Mouse (Mus musculus): ENCODE data around the gene Golt1b.
"Not testable (repeated sequence)": the region's sequence is repeated elsewhere in the genome, so short reads cannot be mapped to it uniquely, and the experiment has no call there.

Gene Golt1b

DNA sequence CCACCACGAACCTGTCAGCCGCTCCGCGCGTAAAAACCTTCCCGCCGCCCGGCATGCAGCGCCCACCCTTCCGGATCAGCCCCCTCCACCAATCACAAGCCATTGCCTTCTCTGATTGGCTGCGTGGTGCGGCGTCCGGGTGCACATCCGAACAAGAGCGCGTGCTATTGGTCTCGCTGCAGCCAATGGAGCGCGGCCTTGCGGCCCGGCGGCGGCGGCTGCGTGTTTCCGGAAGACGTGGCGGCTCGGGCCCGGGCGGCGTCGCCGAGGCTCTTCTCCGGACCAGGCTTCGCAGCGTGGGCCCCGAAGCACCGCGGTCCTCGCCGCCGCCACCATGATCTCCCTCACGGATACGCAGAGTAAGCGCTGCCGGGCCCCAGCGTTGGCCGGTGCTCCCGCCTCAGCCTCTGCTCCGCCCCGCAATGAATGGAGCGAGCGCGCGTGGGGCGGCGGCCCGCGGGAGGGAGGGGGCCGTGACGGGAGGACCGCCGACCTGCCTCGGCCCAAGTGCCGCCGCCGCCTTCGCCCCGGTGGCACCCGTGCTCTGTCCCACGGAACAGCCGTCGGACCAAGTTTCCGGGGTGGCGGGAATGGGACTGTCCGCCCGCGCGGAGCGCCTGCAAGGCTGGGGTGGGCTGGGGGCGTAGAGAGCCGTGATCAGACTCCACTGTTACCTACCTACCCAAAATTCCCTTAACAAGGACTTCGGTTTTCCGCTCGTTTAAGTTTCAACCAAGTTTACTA, at the start of gene Golt1b, which contains the start of gene Recql:
TSS of gene Golt1b (plus strand) at position 211 of the 744 bp plus-strand sequence.
TSS of gene Recql (minus strand) at position 77 of the 744 bp plus-strand sequence.
- peak; percentile 98 for DNase-seq

- DNase-seq, result no peak
Measured at GRCm38 (mm10) chr6:142338961-142339360, 48.1 kb upstream of the Golt1b start.

GRCm38 (mm10) chr6:142339576-142339975, 47.4 kb upstream of the Golt1b start:
- no peak for DNase-seq

- DNase-seq, result peak; percentile 74
Measured at GRCm38 (mm10) chr6:142343561-142343960, 43.5 kb upstream of the Golt1b start.

- peak; percentile 91 for DNase-seq
Measured at GRCm38 (mm10) chr6:142345440-142346038, 41.5 kb upstream of the Golt1b start, which contains the start of gene Pyroxd1. TSS of gene Pyroxd1 (plus strand) at chr6:142345654.

DNA sequence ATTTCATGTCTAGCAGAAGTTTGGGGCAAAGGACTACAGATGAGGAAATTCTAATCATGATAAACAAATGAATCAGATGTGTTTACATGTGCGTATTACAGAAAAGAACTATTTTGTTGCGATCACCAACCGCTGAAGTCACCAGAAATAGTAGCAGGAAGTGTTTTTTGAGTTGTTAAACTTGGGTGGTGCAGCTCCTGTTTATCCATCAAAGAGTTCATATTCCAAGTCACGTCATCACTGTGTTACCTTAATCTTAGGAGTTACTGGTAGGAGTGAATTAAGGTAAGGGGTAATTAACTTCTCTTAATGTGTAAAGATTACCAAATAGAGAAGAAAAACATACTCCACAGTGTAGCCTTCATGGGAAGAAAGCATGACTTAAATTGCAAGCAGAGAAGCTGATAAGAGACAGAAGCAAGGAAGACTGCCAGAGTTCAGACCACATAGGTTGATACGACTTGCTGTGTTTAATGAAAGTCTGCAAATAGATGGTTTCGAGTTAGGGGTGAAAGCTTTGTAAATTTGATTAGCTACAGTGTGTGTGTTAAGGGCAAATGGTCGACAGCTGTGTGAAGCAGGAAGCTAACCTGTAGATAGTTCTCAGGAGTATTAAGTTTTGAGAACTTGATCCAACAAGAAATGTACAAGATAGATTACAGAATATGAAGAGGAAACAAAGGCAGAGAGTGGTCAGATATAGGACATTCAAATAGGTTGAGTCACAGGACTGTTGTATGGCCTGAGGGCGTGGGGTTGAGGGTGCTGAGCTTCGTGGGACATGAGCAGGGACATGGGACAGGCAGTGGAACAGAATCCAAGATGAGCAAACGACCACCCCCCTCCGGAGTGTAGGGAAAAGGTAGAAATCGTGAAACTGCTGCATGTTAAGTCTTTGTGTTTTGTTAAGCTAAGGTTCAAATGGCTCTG, 40.6 kb upstream of the Golt1b start:
- DNase-seq, result no peak

DNA sequence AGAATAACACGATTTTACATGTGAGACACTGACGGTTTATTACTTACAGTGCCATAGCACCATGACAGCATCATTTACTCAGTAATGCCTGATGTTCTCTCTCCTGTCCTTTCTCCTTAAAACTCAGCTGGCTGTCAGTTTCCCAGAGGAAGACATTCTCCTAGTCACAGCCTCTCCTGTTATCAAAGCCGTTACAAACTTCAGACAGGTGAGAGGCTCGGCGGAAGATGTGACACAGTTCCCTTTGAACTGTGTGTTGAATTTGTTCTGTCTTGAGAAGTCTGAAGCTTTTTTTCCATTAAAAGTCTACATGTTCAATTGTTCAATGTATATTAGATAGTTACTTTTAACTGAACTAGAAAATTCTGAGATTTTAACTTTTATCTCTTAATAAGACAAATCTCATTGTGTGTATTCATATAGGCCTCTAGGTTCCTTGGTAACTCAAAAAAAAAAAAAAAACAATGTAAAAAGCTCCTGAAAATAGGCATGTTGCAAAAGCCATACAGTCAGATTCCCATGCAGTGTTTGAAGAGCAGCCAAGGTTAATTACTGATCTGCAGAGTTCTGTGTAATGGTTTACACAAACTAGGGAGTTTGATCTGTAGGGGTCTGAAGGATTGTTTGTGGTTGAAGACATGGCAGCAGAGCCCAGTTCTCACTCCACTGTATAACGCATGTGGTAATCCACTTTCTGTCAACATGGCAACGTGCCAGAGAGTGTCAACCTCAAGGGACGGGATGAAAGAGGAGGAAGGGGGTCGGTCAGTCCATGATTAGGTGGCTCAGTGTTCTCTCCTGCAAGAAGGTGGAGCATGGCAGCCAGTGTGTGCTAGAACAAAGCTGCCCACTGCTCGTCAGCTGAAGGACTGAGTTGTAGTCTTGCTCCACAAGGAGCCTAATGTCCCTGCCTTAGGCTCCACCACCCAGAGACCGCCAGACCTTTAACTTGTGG, 39.3 kb upstream of the Golt1b start:
- DNase-seq, result no peak

DNA sequence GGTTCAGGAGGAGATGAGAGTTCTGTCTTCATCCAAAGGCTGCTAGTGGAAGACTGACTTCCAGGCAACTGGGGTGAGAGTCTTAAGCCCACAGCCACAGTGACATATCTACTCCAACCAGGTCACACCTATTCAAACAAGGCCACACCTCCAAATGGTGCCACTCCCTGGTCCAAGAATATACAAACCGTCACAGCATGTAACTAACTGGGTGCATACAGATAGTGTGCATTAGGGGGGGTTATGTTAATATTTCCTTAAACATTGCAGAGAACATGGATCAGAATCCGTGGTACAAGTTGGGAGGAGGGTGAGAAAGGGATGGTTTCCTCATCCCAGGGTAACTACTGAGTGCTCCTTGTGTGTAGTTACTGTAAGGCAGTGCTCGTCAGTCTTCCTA, 34.9 kb upstream of the Golt1b start:
- not testable (repeated sequence) for DNase-seq

GRCm38 (mm10) chr6:142357106-142357505, 29.9 kb upstream of the Golt1b start:
- DNase-seq, result no peak

DNA sequence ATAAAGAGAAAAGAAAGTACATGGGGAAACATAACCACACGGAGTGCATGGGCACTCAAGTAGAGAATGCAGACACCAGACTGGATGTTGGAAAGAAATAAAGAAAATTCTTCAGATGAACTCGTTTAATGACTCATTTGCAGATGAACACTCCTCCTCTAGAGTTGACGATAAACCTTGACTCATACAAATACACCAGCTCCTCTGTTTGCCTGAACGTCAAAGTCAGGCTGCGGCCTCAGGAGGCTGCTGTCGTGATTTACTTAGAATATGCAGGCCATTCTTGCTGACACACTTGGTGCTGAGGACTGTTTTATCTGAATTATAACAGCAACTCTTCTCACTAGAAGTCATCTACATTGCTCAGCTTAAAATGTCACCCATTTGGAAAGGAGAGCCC, 25.0 kb upstream of the Golt1b start:
- DNase-seq, result no peak

DNA sequence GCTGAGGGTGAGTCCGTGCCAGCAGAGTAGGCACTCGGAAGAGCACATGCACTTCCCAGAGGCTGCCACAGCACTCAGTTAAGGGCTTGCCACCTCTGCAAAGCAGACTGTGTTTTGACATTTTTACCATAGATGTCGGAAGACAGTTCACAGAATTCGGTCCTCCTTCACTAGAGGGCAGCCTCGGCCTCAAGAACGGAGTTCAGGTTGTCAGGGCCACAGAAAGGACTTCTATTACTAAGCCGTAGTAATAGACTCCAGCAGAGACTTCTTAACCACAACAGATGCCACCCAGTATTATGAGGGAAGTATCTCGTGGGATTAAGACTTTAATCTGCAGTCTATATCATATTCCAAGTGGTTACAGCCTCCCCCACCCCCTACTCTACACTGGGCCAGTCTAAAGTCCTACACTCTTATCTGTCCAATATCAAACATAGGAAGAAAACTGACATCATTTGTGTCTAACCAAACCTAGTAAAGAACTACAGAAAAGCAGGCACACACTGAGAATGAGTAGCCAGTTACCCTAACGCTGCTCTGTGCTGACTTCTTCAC, 23.9 kb upstream of the Golt1b start:
- DNase-seq, result peak; percentile 33

DNA sequence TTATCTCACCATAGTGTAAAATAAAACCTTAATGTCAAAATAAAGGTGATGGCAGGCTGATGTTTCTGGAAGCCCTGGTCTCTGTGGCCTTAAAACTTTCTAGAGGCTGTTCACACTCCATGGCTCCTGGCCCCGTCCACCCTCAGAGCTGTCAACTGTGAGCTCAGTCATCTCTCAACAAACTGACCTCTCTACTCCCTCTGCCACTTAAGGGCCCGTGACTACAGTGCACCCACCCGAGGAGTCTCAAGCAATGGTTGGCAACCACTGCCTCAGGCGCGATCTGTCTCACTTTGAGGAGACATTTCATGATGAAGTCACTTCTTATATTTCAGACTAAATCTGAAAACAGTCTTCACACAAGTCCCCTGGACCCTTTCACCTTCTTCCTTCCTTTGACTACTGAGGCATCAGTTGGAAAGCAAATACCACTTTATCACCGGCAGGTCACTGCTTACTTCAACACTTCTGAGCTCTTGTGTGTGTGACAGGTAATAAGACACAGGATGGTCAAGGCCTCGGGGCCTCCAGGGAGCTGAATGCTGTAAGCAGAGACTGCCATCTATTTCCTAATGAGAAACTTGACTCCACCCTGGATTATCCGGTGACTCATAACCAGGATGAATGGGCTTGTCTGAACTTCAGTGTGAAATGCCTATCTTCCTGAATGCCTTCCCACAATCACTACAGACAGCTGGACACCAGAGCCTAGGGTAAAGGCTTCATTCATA, 21.1 kb upstream of the Golt1b start:
- no peak for DNase-seq

DNA sequence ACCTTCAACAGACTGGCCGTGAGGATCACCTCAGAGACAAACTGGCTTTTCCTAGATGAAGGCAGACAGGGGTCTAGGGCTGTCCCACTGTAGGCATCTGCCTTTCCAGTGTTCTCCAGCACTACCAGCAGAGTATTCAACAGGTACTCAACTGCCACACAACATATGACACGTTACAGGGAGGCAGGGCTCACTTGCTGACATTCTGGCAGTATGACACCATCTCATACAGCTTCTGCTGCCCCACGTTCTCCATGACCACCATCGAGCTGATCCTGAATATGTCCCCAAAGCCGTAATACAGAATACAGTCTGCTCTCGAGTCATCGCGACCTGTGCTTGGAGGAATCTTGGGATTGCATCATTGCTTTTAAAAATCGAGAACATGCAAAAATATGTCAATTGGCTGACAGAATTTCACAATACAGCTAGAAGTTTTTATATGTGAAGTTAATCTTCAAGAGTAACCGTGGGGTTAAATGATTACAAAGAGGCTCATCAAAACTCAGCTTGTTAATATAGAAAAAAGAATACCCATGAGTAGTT, 20.5 kb upstream of the Golt1b start:
- DNase-seq, result no peak

DNA sequence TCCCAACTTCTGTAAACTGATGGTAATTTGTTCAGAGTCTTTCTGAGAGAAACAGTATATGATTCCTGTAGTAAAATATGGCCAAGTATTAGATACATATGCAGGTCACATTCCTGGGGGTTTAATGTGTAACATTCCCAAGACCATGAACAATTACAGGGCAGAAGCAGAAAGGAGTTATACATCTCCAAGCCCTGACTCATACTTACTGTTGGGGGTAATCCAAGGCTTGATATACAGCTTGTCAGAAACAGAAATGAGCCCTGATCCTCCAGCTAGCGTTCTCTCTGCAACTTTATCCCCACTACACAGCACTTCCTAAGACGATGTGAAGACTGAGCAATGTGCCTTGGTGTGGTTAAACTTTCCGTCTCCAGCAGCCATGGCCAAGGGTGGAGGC, 19.5 kb upstream of the Golt1b start:
- DNase-seq, result no peak

- DNase-seq, result no peak
Measured at GRCm38 (mm10) chr6:142369568-142369967, 17.5 kb upstream of the Golt1b start.

- no peak for DNase-seq
Measured at GRCm38 (mm10) chr6:142377081-142377480, 9.9 kb upstream of the Golt1b start.

DNA sequence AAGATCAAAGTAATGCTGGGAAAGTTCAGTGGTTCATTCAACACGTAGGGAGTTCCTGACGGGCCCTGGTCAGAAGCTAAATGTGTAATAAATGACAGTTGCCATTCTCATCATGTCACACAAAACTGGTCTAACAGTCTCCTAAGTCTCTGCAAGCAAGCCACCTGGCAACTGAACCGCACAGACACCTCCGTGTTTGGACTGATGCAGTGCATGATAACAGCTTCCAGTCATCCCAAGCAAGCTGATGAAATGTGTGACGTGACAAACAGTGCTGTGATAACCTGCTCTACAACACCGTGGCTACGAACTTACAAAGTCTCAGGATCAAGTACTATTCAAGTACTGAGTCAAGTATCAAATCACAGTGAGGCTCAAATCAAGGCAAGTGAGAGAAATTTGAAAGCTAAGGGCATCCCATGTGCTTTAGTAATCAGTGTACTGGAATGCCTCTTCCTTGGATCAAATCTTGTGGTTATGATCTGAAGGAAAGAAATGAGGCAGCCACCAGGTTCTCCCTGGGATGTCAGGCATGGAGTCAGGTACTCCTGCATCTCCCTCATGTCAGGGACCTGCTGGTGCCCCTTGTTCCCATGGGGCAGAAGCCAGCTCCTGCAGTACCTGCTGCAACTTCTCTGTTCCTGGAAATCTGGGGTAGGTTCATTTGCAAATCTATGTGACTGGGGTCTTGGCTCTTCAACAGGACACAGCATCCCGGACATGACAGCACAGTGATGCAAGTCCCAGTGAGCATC, 8.3 kb upstream of the Golt1b start:
- DNase-seq, result no peak

DNA sequence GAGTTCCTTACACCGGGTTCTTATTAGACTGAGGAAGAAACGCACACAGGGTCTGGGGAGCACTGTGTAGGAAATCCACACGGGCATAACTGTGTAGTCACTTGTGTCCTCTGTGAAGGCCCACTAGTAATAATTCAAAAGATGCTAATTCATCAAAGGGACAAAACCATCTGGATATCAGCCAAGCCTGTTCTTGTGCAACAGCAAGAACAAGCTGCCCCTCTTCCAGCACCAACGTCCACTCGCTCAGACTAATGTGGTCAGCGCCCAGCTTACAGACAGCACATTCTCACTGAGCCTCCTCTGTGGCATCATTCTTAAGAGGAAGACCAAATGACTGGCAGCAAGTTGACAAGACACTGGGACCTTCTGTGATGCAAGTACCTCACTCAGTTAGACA, 7.1 kb upstream of the Golt1b start:
- DNase-seq, result no peak

GRCm38 (mm10) chr6:142381615-142382014, 5.4 kb upstream of the Golt1b start:
- DNase-seq, result no peak

DNA sequence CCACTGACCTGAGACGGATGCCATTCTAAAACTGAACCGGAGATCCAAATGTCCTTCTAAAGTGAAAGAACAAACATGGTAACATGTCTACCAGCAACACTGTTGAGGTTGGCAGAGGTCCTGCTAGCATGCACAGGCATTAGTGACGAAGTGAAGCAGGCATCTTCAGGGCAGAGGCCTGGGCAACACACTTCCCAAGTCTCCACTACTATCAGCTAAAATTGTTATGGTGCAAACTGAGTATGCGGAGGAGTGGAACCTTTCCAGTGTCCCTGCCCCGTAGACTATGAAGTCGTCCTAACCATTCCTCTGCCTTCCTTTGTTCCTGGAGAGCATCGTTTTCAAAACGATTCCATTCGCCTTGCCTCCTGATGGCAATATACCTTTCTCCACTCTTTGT, 2.5 kb upstream of the Golt1b start:
- DNase-seq, result no peak

Measured in thymus, postnatal 4 days (tissue).